Mouse (Mus musculus): Measurements from ENCODE around the gene Ubap2.

Gene Ubap2

GRCm38 (mm10) chr4:41274980-41275850 lies at the start of gene Ubap2:
TSS of gene Ubap2 (minus strand) at chr4:41275144.
- peak; percentile 85 for DNase-seq (ENCODE audit: low spot score)

DNA sequence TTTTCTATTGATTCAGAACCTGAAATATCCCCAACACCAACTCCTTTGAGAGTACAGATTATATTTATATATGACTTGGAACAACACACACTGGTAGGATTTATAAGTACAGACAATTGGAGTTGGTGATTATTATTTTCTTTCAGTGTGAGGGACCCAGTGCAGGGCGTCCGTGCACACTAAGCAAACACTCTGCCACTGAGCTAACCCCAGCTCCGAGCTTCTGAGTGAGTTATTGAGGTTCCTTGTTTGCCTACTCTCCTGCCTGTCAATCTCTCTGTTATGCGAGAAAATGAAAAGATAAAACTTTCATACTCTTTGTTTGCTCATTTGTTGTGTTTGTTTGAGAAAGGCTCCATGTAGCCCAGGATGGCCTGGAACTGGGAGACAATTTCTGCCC lies 46.0 kb upstream of the Ubap2 start:
- DNase-seq (ENCODE audit: low spot score): no peak

GRCm38 (mm10) chr4:41318267-41318666 lies 43.3 kb upstream of the Ubap2 start:
- no peak for DNase-seq (ENCODE audit: low spot score)

DNA sequence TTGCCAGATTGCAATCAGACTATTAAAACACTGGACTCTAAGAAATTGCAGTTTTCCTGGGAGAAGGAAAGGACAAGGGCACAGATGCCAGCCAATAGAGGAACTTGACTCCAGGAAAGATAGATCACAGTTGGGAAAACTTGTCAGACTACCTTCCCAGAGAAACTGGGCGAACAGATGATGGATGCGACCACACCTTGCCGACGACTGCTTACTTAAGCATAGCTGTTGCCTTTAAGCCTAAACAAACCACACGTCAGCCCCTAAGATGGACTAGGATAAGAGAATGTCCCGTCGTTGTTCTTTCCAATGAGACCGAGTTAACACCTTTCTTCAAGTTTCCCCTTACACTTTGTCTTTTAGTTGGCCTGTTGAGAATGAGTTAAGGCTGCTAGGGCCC lies 40.2 kb upstream of the Ubap2 start:
- DNase-seq (ENCODE audit: low spot score): no peak

DNA sequence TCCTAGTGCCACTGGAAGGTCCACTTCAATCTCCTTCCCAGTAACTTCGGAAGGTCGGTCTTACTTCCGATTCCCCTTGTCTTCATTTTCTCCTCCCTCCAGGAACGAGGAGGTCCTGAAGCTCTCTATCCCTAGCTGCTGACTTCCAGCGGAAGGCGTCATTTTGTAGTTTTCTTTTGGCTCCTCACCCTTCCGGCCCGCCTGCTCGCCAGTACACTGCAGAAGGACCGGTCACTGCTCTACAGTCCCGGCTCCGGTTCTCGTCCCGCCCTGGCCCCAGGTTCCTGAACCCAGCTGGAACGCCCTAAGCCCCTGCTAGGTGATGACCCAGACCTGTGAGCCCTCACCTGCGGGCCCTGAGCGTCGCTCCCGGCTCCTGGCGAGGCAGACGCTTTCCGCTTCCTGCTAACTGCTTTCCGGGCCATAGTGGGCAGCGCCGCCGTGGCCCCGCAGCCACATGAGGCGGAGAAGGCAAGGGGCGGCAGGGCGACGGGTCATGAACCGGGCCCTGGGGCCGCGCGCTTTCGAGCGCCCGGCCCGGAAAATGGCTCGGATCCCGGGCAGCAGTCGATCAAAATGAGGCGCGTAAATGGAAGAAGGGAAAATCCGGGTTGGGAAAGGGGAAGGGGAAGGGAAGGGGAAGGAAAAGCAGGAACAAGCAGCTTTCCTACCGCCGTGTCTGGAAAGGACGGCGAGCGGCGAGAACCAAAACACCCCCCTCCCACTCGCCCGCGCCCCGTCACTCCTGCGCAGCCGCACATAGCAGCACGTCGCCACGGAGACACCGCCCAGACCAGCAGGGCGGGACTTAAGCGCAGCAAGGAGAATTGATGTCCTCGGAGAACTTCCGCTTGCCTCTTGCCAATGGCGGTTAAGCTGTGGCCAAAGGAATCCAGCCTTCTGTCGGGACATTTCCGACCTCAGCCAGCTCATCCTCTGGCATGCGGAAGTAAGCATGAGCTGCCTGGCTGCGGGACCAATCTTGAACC lies 39.5 kb upstream of the Ubap2 start, which contains the start of gene Dcaf12:
Dcaf12 (minus strand) TSS at position 749 of the 989 bp plus-strand sequence.
- peak; percentile 80 for DNase-seq (ENCODE audit: low spot score)

- DNase-seq (ENCODE audit: low spot score): no peak
These were observed 38.8 kb upstream of the Ubap2 start for GRCm38 (mm10) chr4:41313722-41314121.

- DNase-seq (ENCODE audit: low spot score): no peak
These were observed 35.9 kb upstream of the Ubap2 start for GRCm38 (mm10) chr4:41310567-41311563.

DNA sequence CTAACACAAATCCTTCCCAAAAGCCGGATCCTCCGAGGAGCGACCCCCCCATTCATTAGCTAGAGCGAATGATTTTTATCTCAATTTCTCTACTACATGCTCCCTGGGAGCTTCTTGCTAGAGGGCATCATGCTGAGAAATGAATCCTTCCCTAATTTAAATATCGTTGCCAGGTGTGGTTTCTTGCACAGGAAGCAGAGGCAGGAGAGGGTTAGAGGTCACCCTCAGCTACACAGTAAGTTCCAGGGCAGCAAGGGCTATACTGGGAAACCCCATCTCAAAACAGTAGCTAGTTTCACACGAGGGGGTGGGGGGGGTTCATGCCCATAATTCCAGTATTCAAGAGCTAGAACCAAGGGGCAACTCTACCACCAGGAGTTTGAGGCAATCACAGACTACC lies 32.5 kb upstream of the Ubap2 start:
- no peak for DNase-seq (ENCODE audit: low spot score)

DNA sequence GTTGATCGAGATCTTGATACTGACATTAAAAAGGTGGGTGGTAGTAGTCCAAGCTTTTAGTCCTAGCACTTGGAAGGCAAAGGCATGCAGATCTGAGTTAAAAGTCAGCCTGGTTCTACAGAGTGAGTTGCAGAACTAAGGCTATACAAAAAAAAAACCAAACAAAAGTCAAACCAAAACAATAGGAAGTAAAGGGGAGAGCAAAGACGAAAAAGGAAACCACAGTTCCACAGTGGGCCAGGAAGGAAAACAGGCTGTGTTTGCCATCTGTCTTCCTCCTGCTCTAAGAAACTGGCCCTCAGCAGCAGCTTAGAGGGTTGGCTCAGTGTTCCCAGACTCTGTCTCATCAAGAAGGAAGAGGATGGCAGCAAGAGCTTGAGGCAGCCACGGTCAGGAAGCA lies 29.4 kb upstream of the Ubap2 start:
- DNase-seq (ENCODE audit: low spot score): no peak

DNA sequence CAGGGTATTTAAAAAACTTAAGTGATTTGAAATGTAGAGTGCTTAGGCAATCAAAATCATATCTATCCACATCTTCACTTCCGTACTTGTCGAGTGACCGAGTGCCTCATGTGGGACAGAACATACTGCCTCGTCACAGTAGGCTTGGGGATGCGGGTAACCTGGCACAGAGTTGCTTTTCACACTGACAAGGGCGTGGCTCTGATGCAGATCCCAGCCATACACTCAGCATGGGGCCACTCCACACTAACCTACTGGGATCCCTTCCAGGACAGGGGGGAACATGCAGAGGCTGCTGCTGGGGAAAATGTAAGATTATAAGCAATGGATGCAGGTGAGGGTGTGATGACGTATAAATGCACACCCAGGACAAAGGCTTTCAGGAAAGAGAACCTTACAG lies 28.7 kb upstream of the Ubap2 start:
- DNase-seq (ENCODE audit: low spot score): no peak

DNA sequence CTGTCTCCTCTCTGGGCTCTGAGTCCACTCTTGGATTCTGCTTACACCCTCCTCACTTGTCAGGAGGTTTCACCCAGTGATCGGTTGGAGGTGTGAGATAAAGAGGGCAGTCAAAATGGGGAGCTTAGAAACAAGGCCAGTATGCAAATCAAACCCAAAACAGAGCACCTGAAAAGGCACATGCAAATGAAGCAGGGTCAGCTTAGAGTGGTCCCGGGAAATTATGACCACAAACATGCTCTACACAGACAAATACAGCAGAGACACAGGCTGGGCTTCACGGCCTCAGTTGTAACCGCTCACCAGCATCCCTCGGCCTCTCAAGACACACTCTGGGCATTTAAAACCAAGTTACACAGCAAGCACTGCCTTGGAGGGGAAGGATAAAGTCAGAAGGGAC lies 24.0 kb upstream of the Ubap2 start:
- DNase-seq (ENCODE audit: low spot score): no peak

GRCm38 (mm10) chr4:41295960-41296359 lies 21.0 kb upstream of the Ubap2 start:
- DNase-seq (ENCODE audit: low spot score): no peak

GRCm38 (mm10) chr4:41295507-41295906 lies 20.6 kb upstream of the Ubap2 start:
- DNase-seq (ENCODE audit: low spot score): no peak

DNA sequence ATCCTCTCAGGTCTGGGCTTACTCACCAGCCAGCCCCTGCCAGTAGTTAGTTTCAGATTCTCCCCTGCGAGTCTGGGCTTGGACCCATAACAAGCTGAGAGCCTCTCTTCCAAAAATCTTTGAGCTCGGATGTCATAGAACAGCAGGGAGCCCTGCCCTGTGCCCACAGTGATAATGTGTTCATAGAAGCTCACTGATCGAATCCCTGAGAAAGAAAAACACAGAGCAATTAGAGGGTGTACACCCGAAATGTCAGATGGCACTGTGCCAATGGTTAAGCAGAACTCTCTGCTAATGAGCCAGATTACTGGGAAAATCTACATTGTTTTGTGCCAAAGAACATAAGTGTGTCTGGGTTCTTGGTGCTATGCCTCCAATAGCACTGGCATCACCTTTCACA lies 19.0 kb upstream of the Ubap2 start:
- DNase-seq (ENCODE audit: low spot score): no peak

- DNase-seq (ENCODE audit: low spot score): no peak
These were observed 14.9 kb upstream of the Ubap2 start for GRCm38 (mm10) chr4:41289802-41290201.

DNA sequence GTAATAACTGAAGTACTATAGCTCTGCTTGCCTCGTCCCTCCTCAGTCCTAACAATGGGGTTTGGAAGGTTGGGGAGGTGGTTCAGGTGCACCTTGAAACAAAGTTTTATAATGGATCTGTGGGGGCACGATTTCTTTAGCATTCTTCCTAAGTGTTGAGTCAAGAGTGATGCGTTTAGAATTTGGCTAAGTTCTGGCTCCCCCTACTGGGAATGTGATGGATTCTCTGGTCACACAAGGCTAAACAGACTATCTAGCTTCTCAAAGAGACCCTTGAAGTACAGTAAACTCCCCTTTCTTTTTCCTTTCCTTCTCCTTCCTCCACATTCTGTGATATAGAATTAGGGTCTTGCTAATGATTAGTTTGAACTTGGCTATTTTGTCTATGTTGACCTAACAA lies 11.5 kb upstream of the Ubap2 start:
- no peak for DNase-seq (ENCODE audit: low spot score)

DNA sequence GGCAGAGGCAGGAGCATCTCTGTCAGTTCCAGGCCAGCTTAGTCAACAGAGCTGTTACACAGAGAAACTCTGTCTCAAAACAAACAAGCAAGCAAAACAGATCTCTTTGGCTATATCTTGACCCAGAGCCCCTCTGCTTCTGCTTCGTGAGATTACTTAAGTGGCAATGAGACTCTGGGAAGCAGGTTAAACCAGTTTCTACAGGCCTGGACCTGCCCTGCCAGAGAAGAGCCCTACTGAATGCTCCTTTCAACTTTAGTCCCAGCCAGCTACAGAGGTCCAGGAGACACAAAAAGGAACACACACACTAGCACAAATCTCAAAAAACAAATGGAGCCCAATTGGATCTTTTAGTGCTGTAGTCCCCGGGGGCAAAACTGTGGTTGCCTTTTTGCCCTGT lies 9.1 kb upstream of the Ubap2 start:
- DNase-seq (ENCODE audit: low spot score): no peak

GRCm38 (mm10) chr4:41275927-41276326 lies 983 bp upstream of the Ubap2 start:
- DNase-seq (ENCODE audit: low spot score): no peak

GRCm38 (mm10) chr4:41274377-41274979 lies 466 bp downstream of the Ubap2 start:
- DNase-seq (ENCODE audit: low spot score): no peak

- DNase-seq (ENCODE audit: low spot score): no peak
These were observed 6.8 kb downstream of the Ubap2 start for GRCm38 (mm10) chr4:41268133-41268532.

- DNase-seq (ENCODE audit: low spot score): no peak
These were observed 8.6 kb downstream of the Ubap2 start for GRCm38 (mm10) chr4:41266350-41266749.
